ENCODE assay signal across 14 mouse cellular contexts in genomic region chr12:108914709-108915340, GRCm38 (mm10). TPM values are rescaled to one million over a fixed set of nuclear protein-coding genes. Genes with fewer than 3 reads are reported as not detected.
DNase-seq lines count a peak whose midpoint lies in the region; ATAC-seq lines count a peak whose summit lies in the region.
"Had no signal": no experiment of that assay in that cellular context is flagged by ENCODE, and none has a peak within 500 bp of the region (broad histone marks: within the 10 kb centered on the region; RNA-seq: fewer than 3 reads in every experiment).

No protein-coding gene starts in this region.

- H3K27ac ChIP-seq in forebrain, embryonic 13.5 days, result peak overlapping the region; percentile 32; the same call in 1 of the 2 replicates
- H3K27ac ChIP-seq in forebrain, embryonic 11.5 days (ENCODE audit: low read depth, low read length), result no peak overlapping the region
- peak overlapping the region; percentile 32; the same call in 1 of the 2 replicates for H3K27ac ChIP-seq in midbrain, embryonic 11.5 days (ENCODE audit: low read depth, low read length)
- H3K27ac ChIP-seq in midbrain, embryonic 16.5 days (ENCODE audit: low read length), result no peak overlapping the region
- H3K27ac ChIP-seq in neural tube, embryonic 13.5 days (replicated peaks), result peak overlapping the region; percentile 81

- H3K4me1 ChIP-seq in forebrain, embryonic 13.5 days, result peaks cover 83% of the 10 kb centered on the region
- H3K4me1 ChIP-seq in forebrain, embryonic 11.5 days (replicated peaks; ENCODE audit: control insufficient read depth, insufficient read depth, low read length), result peaks cover 45% of the 10 kb centered on the region
- peaks cover 45% of the 10 kb centered on the region for H3K4me1 ChIP-seq in midbrain, embryonic 11.5 days (ENCODE audit: control insufficient read depth, insufficient read depth, low read length)
- H3K4me1 ChIP-seq in midbrain, embryonic 16.5 days (ENCODE audit: control insufficient read depth, insufficient read depth, low read length), result peaks cover 50% of the 10 kb centered on the region
- H3K4me1 ChIP-seq in neural tube, embryonic 13.5 days (replicated peaks), result peaks cover 97% of the 10 kb centered on the region

- H3K36me3 ChIP-seq in forebrain, embryonic 13.5 days (ENCODE audit: poor library complexity, severe bottlenecking), result no peaks in the 10 kb centered on the region
- no peaks in the 10 kb centered on the region for H3K36me3 ChIP-seq in forebrain, embryonic 11.5 days (ENCODE audit: control insufficient read depth, insufficient read depth, low read length)
- no peaks in the 10 kb centered on the region for H3K36me3 ChIP-seq in midbrain, embryonic 11.5 days (ENCODE audit: control insufficient read depth, insufficient read depth, low read length)
- H3K36me3 ChIP-seq in midbrain, embryonic 16.5 days (ENCODE audit: control insufficient read depth, insufficient read depth, low read length), result no peaks in the 10 kb centered on the region
- no peaks in the 10 kb centered on the region for H3K36me3 ChIP-seq in neural tube, embryonic 13.5 days

- ATAC-seq in forebrain, embryonic 13.5 days, result no peak
- ATAC-seq in forebrain, embryonic 11.5 days (replicated peaks; ENCODE audit: low FRiP score), result no peak
- no peak for ATAC-seq in midbrain, embryonic 11.5 days (ENCODE audit: low FRiP score)
- ATAC-seq in midbrain, embryonic 16.5 days, result no peak
- ATAC-seq in granulocyte monocyte progenitor cell, adult 5-6 weeks (replicated peaks; ENCODE audit: poor library complexity, severe bottlenecking), result 0 out of 2 replicates have a peak, but pooled peaks have one; percentile 15
- ATAC-seq in neural tube, embryonic 13.5 days (ENCODE audit: low read depth), result 0 out of 2 replicates have a peak, but pooled peaks have one; percentile 27

- H3K9me3 ChIP-seq in forebrain, embryonic 13.5 days (replicated peaks), result no peaks in the 10 kb centered on the region
- H3K9me3 ChIP-seq in forebrain, embryonic 11.5 days (ENCODE audit: control insufficient read depth, low read length), result no peaks in the 10 kb centered on the region
- no peaks in the 10 kb centered on the region for H3K9me3 ChIP-seq in midbrain, embryonic 11.5 days (ENCODE audit: control insufficient read depth, low read length)
- H3K9me3 ChIP-seq in midbrain, embryonic 16.5 days (replicated peaks; ENCODE audit: control insufficient read depth, low read length, poor library complexity, severe bottlenecking), result no peaks in the 10 kb centered on the region
- H3K9me3 ChIP-seq in neural tube, embryonic 13.5 days, result no peaks in the 10 kb centered on the region

- no peak overlapping the region for H3K4me3 ChIP-seq in forebrain, embryonic 13.5 days
- no peak overlapping the region for H3K4me3 ChIP-seq in forebrain, embryonic 11.5 days (ENCODE audit: low read depth, low read length)
- no peak overlapping the region for H3K4me3 ChIP-seq in midbrain, embryonic 11.5 days (ENCODE audit: low read depth, low read length)
- no peak overlapping the region for H3K4me3 ChIP-seq in midbrain, embryonic 16.5 days (ENCODE audit: low read depth, low read length)
- H3K4me3 ChIP-seq in neural tube, embryonic 13.5 days, result no peak overlapping the region

- peak overlapping the region; percentile 12 for H3K9ac ChIP-seq in forebrain, embryonic 13.5 days
- H3K9ac ChIP-seq in forebrain, embryonic 11.5 days (ENCODE audit: low read length), result no peak overlapping the region
- no peak overlapping the region for H3K9ac ChIP-seq in midbrain, embryonic 11.5 days (ENCODE audit: low read length)
- H3K9ac ChIP-seq in midbrain, embryonic 16.5 days (ENCODE audit: low read depth, low read length), result no peak overlapping the region
- H3K9ac ChIP-seq in neural tube, embryonic 13.5 days, result peak overlapping the region; percentile 39; the same call in 1 of the 2 replicates

- WGBS in forebrain, embryonic 13.5 days, result 62% methylated on average over 12 of the region's 12 CpGs
- WGBS in forebrain, embryonic 11.5 days, result 72% methylated on average over 12 of the region's 12 CpGs
- 73% methylated on average over 12 of the region's 12 CpGs for WGBS in midbrain, embryonic 11.5 days
- 57% methylated on average over 12 of the region's 12 CpGs for WGBS in midbrain, embryonic 16.5 days
- 16% methylated on average over 12 of the region's 12 CpGs for WGBS in neural tube, embryonic 13.5 days

- H3K4me2 ChIP-seq in forebrain, embryonic 13.5 days, result no peak overlapping the region
- no peak overlapping the region for H3K4me2 ChIP-seq in forebrain, embryonic 11.5 days (ENCODE audit: low read depth, low read length, severe bottlenecking)
- no peak overlapping the region for H3K4me2 ChIP-seq in midbrain, embryonic 11.5 days
- no peak overlapping the region for H3K4me2 ChIP-seq in midbrain, embryonic 16.5 days (ENCODE audit: low read length)
- no peak overlapping the region for H3K4me2 ChIP-seq in neural tube, embryonic 13.5 days

- H3K27me3 ChIP-seq in forebrain, embryonic 13.5 days, result 0 out of 2 replicates have a peak, but pooled peaks cover 4% of the 10 kb centered on the region
- H3K27me3 ChIP-seq in forebrain, embryonic 11.5 days (ENCODE audit: control insufficient read depth, insufficient read depth, low read length), result no peaks in the 10 kb centered on the region
- H3K27me3 ChIP-seq in midbrain, embryonic 11.5 days (ENCODE audit: control insufficient read depth, insufficient read depth, low read length), result no peaks in the 10 kb centered on the region
- no peaks in the 10 kb centered on the region for H3K27me3 ChIP-seq in midbrain, embryonic 16.5 days (ENCODE audit: control insufficient read depth, insufficient read depth, low read depth, low read length)
- H3K27me3 ChIP-seq in neural tube, embryonic 13.5 days, result no peaks in the 10 kb centered on the region

- DNase-seq in forebrain, embryonic 11.5 days (ENCODE audit: low spot score), result no peak
- DNase-seq in midbrain, embryonic 11.5 days (ENCODE audit: low spot score, missing footprints), result no peak
- DNase-seq in retina, postnatal 1 day, result no peak
- DNase-seq in heart, postnatal 4 days, result no peak
- DNase-seq: adrenal gland, postnatal 10 days; B cell, adult 2 months; cerebellum, adult 18-20 months; heart, adult 11 months; kidney, adult 11 months; lung, postnatal 14 days had no signal

RNA-seq across cellular contexts. Expression of gene Wars, which starts 20.9 kb away (rescaled TPM):
- 103 and 111 TPM in 2 replicates for polyA plus RNA-seq in forebrain, embryonic 13.5 days (2015; fragmentation: Nextera tagmentation; extraction: Ambion mirVana)
- polyA plus RNA-seq in forebrain, embryonic 11.5 days (2014; fragmentation: Nextera tagmentation; extraction: Ambion mirVana), result 140 and 142 TPM in 2 replicates
- 128 TPM in 2 replicates for polyA plus RNA-seq in midbrain, embryonic 11.5 days (2014; fragmentation: Nextera tagmentation; extraction: Ambion mirVana)
- polyA plus RNA-seq in midbrain, embryonic 16.5 days (2015; fragmentation: Nextera tagmentation; extraction: Ambion mirVana), result 105 and 109 TPM in 2 replicates
- total RNA-seq in granulocyte monocyte progenitor cell, adult 5-6 weeks (2014; fragmentation: Nextera tagmentation), result 27.5 and 42.9 TPM in 2 replicates
- 65.5 and 69.5 TPM in 2 replicates for total RNA-seq in granulocyte monocyte progenitor cell, adult 5-6 weeks (2017)
- 108 and 109 TPM in 2 replicates for polyA plus RNA-seq in neural tube, embryonic 13.5 days (2015; fragmentation: Nextera tagmentation; extraction: Ambion mirVana)
- 10 to 100 TPM; 48.1 to 49.0 TPM for total RNA-seq in heart, postnatal 4 days (2021)

RNA-seq across cellular contexts. Expression of gene Wdr25, which starts 21.4 kb away (rescaled TPM):
- polyA plus RNA-seq in forebrain, embryonic 13.5 days (2015; fragmentation: Nextera tagmentation; extraction: Ambion mirVana), result 9.9 and 10.4 TPM in 2 replicates
- polyA plus RNA-seq in forebrain, embryonic 11.5 days (2014; fragmentation: Nextera tagmentation; extraction: Ambion mirVana), result 5.7 and 7.2 TPM in 2 replicates
- 4.7 and 5.0 TPM in 2 replicates for polyA plus RNA-seq in midbrain, embryonic 11.5 days (2014; fragmentation: Nextera tagmentation; extraction: Ambion mirVana)
- polyA plus RNA-seq in midbrain, embryonic 16.5 days (2015; fragmentation: Nextera tagmentation; extraction: Ambion mirVana), result 4.9 and 6.3 TPM in 2 replicates
- total RNA-seq in granulocyte monocyte progenitor cell, adult 5-6 weeks (2014; fragmentation: Nextera tagmentation), result 7.9 and 16.6 TPM in 2 replicates
- 3.4 and 8.1 TPM in 2 replicates for total RNA-seq in granulocyte monocyte progenitor cell, adult 5-6 weeks (2017)
- polyA plus RNA-seq in neural tube, embryonic 13.5 days (2015; fragmentation: Nextera tagmentation; extraction: Ambion mirVana), result 6.5 and 7.4 TPM in 2 replicates
- 1 to 10 TPM; 4.2 to 5.2 TPM for total RNA-seq in heart, postnatal 4 days (2021)

Comparison
In these comparisons a context has a peak if more than half of its experiments do, and no peak if none do; other contexts are left out.
1. H3K27ac ChIP-seq: peak in forebrain, embryonic 13.5 days (single experiment), midbrain, embryonic 11.5 days (single experiment) and neural tube, embryonic 13.5 days (single experiment); none in forebrain, embryonic 11.5 days (single experiment) and midbrain, embryonic 16.5 days (single experiment).
2. H3K9ac ChIP-seq: peak in forebrain, embryonic 13.5 days (single experiment) and neural tube, embryonic 13.5 days (single experiment); none in forebrain, embryonic 11.5 days (single experiment), midbrain, embryonic 11.5 days (single experiment) and midbrain, embryonic 16.5 days (single experiment).
3. ATAC-seq: peak in granulocyte monocyte progenitor cell, adult 5-6 weeks (single experiment) and neural tube, embryonic 13.5 days (single experiment); none in forebrain, embryonic 13.5 days (single experiment), forebrain, embryonic 11.5 days (single experiment), midbrain, embryonic 11.5 days (single experiment) and midbrain, embryonic 16.5 days (single experiment).